Mouse (Mus musculus) thymus, adult 2 months (tissue): ENCODE results near the gene Als2.

Source experiments
- CTCF ChIP-seq: fragments of 200-500 bp; IDR thresholded peaks from 2 replicates; pipeline ENCODE4 v1.5.1; 2012; ENCODE audit warnings: mild to moderate bottlenecking, control low read depth, low read length, moderate library complexity, borderline replicate concordance; ENCODE audit not compliant: control insufficient read depth, poor library complexity, insufficient read depth; ENCODE audit errors: extremely low read depth
- POLR2A ChIP-seq: fragments of 200-500 bp; IDR thresholded peaks from 2 replicates; pipeline ENCODE4 v1.6.1; 2012; ENCODE audit warnings: mild to moderate bottlenecking, low read length, control low read depth, moderate library complexity; ENCODE audit not compliant: control insufficient read depth, poor library complexity, insufficient read depth; ENCODE audit errors: extremely low read depth

- TF ChIP-seq POLR2A, result no peak
- no peak for TF ChIP-seq CTCF
Measured at GRCm38 (mm10) chr1:59171875-59172274, 65.2 kb downstream of the Als2 start.
